Mouse (Mus musculus) C2C12 (cell line): ENCODE measurements around the gene Myo6.

Source experiments
- CEBPB ChIP-seq: IDR thresholded peaks from one replicate; pipeline ENCODE4 v1.6.1; 2011; ENCODE audit warnings: low read depth, mild to moderate bottlenecking, control low read depth, moderate library complexity
- CTCF ChIP-seq: IDR thresholded peaks from one replicate; pipeline ENCODE4 v1.5.1; 2011; ENCODE audit not compliant: control insufficient read depth, insufficient read depth, insufficient read length
- MAX ChIP-seq: IDR thresholded peaks from one replicate; pipeline ENCODE4 v1.6.1; 2011; ENCODE audit warnings: mild to moderate bottlenecking, control low read depth
- MYOD1 ChIP-seq: IDR thresholded peaks from one replicate; pipeline ENCODE4 v1.6.1; 2011; ENCODE audit warnings: low read depth; ENCODE audit not compliant: control insufficient read depth, insufficient read length
- USF1 ChIP-seq: IDR thresholded peaks from one replicate; pipeline ENCODE4 v1.6.1; 2011; ENCODE audit warnings: low read depth, mild to moderate bottlenecking, control low read depth, moderate library complexity

GRCm38 (mm10) chr9:80277157-80277556 lies 112.3 kb downstream of the Myo6 start:
- TF ChIP-seq MYOD1, result no peak
- no peak for TF ChIP-seq CEBPB
- TF ChIP-seq CTCF, result no peak
- TF ChIP-seq MAX, result no peak
- TF ChIP-seq USF1, result no peak
